Mouse (Mus musculus): ENCODE data around the gene Lce1c. TPM values are rescaled to one million over a fixed set of nuclear protein-coding genes. Genes with fewer than 3 reads are reported as not detected.

Gene Lce1c
- total RNA-seq, 1 experiment, result not detected

- in situ Hi-C loops (cut with MboI; ENCODE audit: low sequenced_read_pairs in 2 of 2, unreplicated experiment in 2 of 2), result no loop called here
- no peak overlapping the region for H3K27ac ChIP-seq (ENCODE audit: insufficient read depth, low read depth, low read length, poor library complexity, severe bottlenecking)
- TF ChIP-seq CHD2 (IDR thresholded peaks at IDR 0.05; ENCODE audit: low read depth, low read length) (no peak), MAFK (IDR thresholded peaks at IDR 0.05; ENCODE audit: insufficient read depth, low read depth, low read length) (no peak), HCFC1 (IDR thresholded peaks at IDR 0.05; ENCODE audit: borderline replicate concordance, insufficient read depth, low read length) (no peak), ZC3H11A (IDR thresholded peaks at IDR 0.05; ENCODE audit: borderline replicate concordance, low read depth, low read length) (no peak)
These were observed 43.6 kb downstream of the Lce1c start for GRCm38 (mm10) chr3:92722631-92723030.

More at GRCm38 (mm10) chr3:92722631-92723030, 43.6 kb downstream of the Lce1c start:
- peak; percentile 8 for DNase-seq (ENCODE audit: low read depth, low spot score)
- Histone ChIP-seq H3K4me1 (ENCODE audit: control insufficient read depth in 2 of 2, insufficient read depth in 2 of 2, low read length in 2 of 2, poor library complexity in 1 of 2) (no peaks in the 10 kb centered on the region), H3K4me3 (ENCODE audit: insufficient read depth in 1 of 2, low read depth in 1 of 2, low read length in 2 of 2, poor library complexity in 1 of 2, severe bottlenecking in 1 of 2) (no peak overlapping the region), H3K9me3 (ENCODE audit: control insufficient read depth, insufficient read depth, low read depth, low read length) (no peaks in the 10 kb centered on the region), H3K9ac (ENCODE audit: insufficient read depth, low read depth, low read length, poor library complexity, severe bottlenecking) (no peak overlapping the region), H3K36me3 (ENCODE audit: control insufficient read depth, insufficient read depth, low read length, poor library complexity, severe bottlenecking) (no peaks in the 10 kb centered on the region)

Other genes with a start within 250 kb of the Lce1c start
- 8.2 and 16.7 TPM in 2 replicates for gene Gm9774, start 249.8 kb upstream of the Lce1c start, total RNA-seq (2012; rRNA removed)
- 1.7 TPM in 1 of 2 replicates, not detected in the other for gene Sprr2k, start 246.7 kb upstream of the Lce1c start, total RNA-seq (2012; rRNA removed)
- gene Sprr1b, start 240.5 kb upstream of the Lce1c start, total RNA-seq (2012; rRNA removed), result not detected in 2 replicates
- gene Sprr3, start 220.5 kb upstream of the Lce1c start, total RNA-seq (2012; rRNA removed), result not detected in 2 replicates
- 0.32 TPM in 1 of 2 replicates, not detected in the other for gene Sprr1a, start 193.4 kb upstream of the Lce1c start, total RNA-seq (2012; rRNA removed)
- not detected in 2 replicates for gene Sprr4, start 178.8 kb upstream of the Lce1c start, total RNA-seq (2012; rRNA removed)
- not detected in 2 replicates for gene 2310046K23Rik, start 144.7 kb upstream of the Lce1c start, total RNA-seq (2012; rRNA removed)
- 0.21 and 0.45 TPM in 2 replicates for gene Ivl, start 105.5 kb upstream of the Lce1c start, total RNA-seq (2012; rRNA removed)
- gene Smcp, start 90.2 kb upstream of the Lce1c start, total RNA-seq (2012; rRNA removed), result not detected in 2 replicates
- gene 2210017I01Rik, start 71.8 kb upstream of the Lce1c start, total RNA-seq (2012; rRNA removed), result not detected in 2 replicates
- not detected in 2 replicates for gene Lce6a, start 57.6 kb upstream of the Lce1c start, total RNA-seq (2012; rRNA removed)
- gene Lce1a1, start 30.9 kb upstream of the Lce1c start, total RNA-seq (2012; rRNA removed), result not detected in 2 replicates
- gene Lce1b, start 22.3 kb upstream of the Lce1c start, total RNA-seq (2012; rRNA removed), result not detected in 2 replicates
- not detected in 2 replicates for gene Lce1a2, start 8.9 kb upstream of the Lce1c start, total RNA-seq (2012; rRNA removed)
- not detected in 2 replicates for gene Lce1d, start 8.0 kb downstream of the Lce1c start, total RNA-seq (2012; rRNA removed)
- not detected in 2 replicates for gene Lce1e, start 29.8 kb downstream of the Lce1c start, total RNA-seq (2012; rRNA removed)
- not detected in 2 replicates for gene Lce1f, start 41.1 kb downstream of the Lce1c start, total RNA-seq (2012; rRNA removed)
- not detected in 2 replicates for gene Gm38119, start 59.8 kb downstream of the Lce1c start, total RNA-seq (2012; rRNA removed)
- not detected in 2 replicates for gene Lce1g, start 73.1 kb downstream of the Lce1c start, total RNA-seq (2012; rRNA removed)
- 4.7 TPM in 1 of 2 replicates, not detected in the other for gene Lce1h, start 85.8 kb downstream of the Lce1c start, total RNA-seq (2012; rRNA removed)
- not detected in 2 replicates for gene Lce1i, start 99.7 kb downstream of the Lce1c start, total RNA-seq (2012; rRNA removed)
- gene Lce1j, start 111.3 kb downstream of the Lce1c start, total RNA-seq (2012; rRNA removed), result not detected in 2 replicates
- gene Lce1k, start 128.6 kb downstream of the Lce1c start, total RNA-seq (2012; rRNA removed), result not detected in 2 replicates
- gene Kprp, start 148.0 kb downstream of the Lce1c start, total RNA-seq (2012; rRNA removed), result not detected in 2 replicates
- not detected in 2 replicates for gene Lce1l, start 172.0 kb downstream of the Lce1c start, total RNA-seq (2012; rRNA removed)
- gene 2310050C09Rik, start 191.0 kb downstream of the Lce1c start, total RNA-seq (2012; rRNA removed), result not detected in 2 replicates
- gene Lce3a, start 247.0 kb downstream of the Lce1c start, total RNA-seq (2012; rRNA removed), result not detected in 2 replicates